Mouse (Mus musculus) right cerebral cortex, postnatal 25 days (tissue): Measurements from ENCODE around the gene Dhodh.

Source experiments
- DNase-seq: peaks from one replicate; pipeline ENCODE4 v3.0.0; 2022

Gene Dhodh

DNA sequence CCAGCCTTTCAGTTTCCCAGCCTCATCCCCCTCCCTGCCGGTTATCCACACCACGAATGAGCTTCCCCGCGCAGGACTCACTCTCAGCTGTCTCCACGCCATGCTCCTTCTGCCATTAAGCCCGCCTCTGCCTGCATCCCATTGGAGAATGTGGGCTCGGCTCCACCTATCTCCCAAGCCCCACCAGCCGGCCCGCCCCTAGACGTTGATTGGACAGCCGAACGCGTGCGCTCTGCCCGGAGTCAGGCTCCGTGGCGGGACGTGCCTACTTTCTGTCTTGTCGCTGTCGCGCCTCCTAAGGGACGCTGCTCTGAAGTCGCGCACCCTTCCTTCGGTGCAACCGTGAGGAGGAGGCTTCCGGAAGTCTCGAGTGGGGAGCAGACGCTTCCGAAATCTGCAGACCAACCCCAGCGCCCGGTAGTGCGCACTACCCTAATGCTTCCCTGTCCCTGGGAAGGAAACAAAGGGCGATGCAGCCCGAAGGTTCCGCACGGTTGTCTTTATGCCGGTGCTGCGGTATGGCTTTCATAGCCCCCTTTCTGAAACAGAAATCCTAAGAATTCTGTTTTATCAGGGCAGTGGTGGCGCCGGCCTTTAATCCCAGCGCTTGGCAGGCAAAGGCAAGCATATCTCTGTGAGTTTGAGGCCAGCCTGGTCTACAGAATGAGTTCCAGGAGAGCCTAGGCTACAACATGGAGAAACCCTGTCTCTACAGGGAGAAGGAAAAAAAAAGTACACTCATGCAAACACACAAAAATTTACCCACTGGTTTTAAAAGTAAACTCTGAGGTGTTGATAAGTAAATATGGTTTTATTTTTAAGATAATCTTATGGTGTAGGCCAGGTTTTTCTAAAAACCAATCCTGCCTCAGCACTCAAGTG is at the start of gene Dhodh:
TSS of gene Dhodh (minus strand) at position 403 of the 882 bp plus-strand sequence.
- DNase-seq: peak; percentile 98

DNA sequence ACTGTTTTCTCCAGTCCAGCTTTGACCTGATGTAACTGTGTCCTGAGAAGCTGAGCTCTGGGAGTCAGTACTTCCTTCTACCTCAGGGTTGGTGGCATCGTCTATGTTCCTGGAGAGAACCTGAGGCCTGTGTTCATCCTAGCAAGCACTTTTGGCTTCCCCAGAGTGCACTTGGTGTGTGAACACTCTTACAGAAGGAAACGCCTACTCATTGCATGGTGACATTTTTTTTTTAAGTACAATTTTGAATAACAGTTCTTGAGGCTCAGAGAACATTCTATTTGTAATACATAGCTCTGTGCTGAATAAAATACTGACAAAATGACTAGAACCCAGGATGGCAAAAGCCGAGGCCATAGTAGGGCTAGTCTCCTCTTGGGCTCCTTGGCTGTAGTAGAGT is 48.4 kb upstream of the Dhodh start:
- DNase-seq: no peak

DNA sequence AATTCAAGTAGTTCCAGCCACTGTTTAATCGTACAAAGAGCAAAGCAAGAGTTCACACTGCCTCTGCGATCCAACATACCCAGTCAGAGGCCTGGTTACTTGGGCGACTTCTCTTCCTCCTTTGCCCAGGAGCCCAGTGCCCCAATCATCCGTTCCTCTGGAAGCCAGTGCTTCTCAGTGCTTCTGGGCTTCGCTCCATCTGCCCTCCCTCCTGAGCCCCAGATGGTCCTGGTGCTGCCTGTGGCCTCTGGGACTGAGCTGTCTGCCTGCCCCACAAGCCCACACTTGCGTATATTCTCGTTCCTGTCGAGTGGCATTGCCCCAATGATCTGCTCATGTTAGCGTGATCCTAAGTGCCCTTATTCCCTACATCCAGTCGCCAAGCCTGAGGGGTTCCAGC is 42.3 kb upstream of the Dhodh start:
- no peak for DNase-seq

DNA sequence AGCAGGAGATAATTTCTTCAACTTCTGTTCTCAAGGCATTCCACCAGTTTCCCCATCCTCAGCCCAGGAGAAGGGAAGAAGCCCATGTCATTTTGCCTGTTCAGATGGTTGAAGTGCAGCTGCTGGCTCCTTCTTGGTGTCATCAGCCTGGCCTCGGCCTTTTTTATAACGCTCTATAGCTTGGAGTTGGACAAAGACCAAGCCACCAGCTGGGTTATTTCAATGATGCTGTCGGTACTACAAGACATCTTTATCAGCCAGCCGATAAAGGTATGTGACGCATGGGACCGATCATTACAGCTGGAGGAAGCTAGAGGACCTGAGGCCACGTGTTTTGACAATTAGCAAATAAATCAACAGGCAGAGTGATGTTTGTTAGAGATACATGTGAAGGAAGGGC is 40.0 kb upstream of the Dhodh start:
- DNase-seq: no peak

DNA sequence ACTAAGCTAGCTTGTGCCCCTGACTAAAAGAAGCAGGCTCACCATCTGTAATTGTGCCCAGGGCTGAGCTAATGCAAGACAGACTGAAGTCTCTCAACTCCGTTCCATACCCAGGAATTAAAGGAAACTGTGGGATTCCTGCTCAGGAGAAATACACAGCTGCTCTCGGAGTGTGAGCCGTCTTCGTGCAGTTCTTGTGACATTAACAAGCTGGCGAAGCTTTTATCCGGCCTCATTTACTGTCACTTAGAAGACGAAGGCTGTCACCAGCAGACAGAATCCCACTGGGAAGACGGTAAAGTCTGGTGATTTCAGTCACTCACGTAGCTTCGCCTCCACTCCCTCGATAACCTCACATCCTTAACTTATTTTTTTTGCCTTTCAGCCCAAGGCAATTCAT is 38.9 kb upstream of the Dhodh start:
- DNase-seq: no peak

DNA sequence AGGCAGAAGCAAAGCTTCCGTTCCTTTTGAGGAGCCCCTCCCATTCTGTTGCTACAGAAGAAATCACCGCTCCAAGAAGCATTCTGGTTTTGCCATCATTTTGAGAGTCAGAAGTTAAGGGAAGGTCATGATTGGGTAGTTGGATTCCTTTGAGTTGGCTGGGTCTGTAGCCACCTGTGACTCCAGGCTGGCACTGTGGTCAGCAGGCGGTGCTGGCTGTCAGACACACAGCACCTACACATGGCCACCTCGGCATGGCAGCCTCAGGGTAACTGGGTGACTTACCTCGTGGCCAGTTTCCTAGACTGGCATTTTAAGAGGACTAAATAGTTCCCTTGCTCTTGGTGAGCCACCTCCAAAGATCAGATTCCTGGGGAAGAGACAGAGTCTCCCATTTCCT is 32.8 kb upstream of the Dhodh start:
- no peak for DNase-seq

DNA sequence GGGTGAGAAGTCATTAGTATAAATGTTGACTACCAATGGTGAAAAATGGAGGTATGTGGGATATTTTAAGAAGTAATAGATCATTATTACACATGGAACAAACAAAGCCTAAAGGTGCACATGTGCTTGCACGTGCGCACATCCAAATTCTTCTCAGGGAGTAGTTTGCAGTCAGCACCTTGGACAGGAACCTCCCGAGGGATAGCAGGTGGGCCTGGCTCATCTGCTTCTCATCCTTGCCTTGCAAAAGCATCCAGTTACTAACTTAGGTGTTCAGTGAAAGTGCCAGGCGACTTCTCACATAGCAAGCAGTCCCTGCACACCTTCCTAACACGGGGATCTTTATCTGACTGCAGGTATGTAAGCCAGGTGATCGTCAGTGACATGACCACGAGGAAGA is 31.9 kb upstream of the Dhodh start:
- no peak for DNase-seq

DNA sequence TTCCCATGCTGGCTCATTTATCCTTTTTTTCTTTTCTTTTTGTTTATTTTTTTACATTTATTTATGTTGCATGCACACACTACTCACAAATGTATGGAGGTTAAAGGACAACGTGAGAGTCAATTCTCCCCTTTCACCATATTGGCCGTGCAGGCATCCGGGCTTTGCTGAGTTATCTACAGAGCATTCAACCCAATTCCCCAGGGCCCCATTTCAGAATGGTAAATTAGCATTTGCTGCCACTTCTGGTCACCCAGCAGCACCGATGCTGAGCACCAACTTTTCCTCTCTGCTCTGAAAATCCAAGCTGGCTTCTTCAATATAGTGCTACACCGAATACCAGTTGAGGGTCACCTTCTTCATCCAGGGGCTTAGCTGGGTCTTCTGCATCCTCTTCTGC is 30.4 kb upstream of the Dhodh start:
- DNase-seq: no peak

DNA sequence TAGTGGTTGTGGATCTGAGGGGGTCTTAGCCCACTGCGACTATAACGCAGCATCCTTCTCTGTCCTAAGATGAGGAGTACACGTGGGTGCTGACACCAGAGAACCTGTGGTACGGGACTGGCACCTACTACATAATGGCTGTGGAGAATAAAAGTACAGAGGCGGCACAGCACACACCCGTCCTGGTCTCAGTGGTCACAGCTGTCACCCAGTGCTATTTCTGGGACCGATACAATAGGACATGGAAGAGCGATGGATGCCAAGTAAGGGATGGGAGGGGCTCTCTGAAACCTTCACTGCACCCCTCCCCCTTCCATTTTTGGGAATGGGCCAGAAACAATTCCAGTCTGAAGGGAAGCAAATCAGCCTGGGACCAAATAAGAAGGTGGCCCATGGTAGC is 26.7 kb upstream of the Dhodh start:
- no peak for DNase-seq

DNA sequence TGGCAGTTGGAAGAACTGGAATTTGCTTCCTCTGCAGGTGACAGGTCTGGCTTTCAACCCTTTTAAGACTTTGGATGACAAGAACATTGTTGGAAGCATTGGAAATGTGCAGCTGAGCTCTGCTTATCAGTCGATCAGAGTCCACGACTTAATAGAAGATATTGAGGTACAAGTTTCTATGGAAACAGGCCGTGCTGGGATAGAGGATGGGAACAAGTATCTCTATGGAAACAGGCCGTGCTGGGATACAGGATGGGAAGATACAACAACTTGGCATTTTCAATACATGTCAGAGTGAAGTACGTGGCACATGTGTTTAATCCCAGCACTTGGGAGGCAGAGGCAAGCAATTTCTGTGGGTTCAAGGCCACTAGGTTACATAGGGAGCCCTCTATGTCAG is 24.0 kb upstream of the Dhodh start:
- no peak for DNase-seq

DNA sequence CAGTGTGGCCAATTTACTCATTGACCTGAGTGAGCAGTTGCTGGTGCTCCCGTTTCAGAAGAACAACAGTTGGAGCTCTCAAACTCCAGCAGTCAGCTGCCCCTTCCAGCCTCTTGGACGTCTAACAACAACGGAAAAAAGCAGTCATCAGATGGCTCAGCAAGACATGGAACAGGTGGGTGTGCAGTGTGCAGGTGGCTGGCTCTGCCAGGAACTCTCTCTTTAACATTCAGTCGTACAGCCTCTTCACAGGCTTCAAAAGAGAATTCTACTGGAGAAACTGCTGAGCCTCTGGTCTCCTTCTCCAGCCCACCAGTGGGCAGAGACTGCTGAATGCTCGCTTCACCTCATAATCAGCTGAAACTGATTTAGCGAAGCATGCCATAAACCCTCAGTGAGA is 20.2 kb upstream of the Dhodh start:
- DNase-seq: peak; percentile 46

DNA sequence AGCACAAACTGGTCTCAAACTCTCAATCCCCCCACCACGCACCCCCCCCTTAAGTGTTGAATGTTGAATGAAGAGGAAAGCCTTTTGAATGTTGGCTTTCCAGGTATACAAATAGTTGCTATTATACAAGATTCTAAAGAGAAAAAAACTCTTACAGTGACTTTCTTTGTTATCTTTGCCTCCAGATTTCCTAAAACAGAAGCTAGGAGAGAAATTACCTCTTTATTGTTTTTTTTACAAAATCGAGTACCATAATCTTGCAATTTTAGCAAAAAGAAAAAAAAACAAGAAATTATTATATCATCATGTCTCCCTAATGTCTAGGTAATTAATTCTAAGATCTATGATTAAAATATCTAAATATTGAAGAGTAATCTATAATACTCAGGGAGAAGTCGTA is 7.1 kb upstream of the Dhodh start:
- no peak for DNase-seq

DNA sequence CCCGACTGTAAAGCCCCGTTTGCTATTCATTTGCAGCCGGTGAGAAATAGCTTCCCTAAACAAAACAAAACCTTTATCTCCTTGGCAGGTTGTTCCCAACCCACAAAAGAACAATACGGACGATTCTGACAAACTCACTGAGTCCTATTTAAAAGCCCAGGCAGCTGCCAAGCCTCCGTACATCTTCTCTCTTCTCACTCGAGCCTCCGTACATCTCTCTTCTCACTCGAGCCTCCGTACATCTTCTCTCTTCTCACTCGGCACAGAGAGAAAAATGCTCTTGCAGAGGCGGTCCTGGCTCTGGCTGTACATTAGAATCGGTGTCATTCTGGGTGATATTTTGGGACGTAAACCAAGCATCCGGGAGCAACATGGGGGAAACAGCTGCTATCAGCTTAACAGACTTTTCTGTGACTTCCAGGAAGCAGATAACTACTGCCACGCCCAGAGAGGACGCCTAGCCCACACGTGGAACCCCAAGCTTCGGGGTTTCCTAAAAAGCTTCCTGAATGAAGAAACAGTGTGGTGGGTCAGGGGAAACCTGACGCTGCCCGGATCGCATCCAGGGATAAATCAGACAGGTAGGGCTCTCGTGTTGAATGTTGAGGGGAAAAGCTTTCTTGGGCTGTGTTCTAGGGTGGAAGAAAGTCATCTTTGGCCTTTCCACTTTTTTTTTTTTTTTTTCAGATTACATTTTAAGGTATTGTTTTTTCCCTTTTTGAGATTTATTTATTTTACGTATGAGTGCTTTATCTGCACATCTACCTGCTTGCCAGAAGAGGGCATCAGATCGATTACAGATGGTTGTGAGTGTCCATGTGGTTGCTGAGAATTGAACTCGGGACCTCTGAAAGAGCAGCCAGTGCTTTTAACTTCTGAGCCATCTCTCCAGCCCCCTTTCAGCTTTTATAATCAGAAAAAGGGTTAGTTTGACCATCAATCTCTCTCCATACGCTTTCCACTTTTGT is 6.1 kb upstream of the Dhodh start, which contains the start of gene Pkd1l3:
TSS of gene Pkd1l3 (plus strand) at position 275 of the 968 bp plus-strand sequence.
- no peak for DNase-seq

DNA sequence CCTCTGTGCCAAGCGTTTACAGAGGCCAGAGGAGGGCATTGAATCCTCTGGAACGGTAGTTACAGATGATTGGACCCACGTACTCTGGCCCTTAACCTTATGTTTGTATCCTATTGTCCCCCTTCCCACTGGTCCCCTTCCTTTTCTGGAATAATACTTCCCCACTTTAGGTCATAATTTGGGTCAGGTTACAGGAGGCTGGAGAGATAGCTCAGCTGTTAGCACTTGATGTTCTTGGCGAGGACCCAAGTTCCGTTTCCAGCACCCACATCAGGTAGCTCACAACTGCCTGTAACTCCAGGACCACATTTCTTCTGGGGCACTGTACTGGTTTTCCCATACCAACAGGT is 655 bp upstream of the Dhodh start:
- no peak for DNase-seq

DNA sequence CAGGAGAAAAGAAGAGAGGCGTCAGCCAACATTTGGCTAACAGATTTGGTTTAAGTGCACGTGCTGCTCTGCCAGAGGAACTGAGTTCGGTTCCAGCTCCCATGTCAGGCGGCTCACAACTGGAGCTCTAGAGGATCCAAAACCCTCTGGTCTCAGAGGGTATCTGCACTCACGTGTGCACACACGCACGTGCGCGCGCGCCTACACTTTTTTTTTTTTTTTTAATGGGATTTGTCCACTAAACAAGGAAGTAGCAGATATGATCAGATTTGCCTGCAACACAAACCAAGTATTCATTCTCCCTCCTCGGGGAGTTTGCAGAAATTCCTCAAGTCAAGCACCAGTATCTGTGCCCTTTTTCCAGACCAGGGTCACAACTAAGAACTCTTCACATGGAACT is 823 bp downstream of the Dhodh start:
- no peak for DNase-seq

DNA sequence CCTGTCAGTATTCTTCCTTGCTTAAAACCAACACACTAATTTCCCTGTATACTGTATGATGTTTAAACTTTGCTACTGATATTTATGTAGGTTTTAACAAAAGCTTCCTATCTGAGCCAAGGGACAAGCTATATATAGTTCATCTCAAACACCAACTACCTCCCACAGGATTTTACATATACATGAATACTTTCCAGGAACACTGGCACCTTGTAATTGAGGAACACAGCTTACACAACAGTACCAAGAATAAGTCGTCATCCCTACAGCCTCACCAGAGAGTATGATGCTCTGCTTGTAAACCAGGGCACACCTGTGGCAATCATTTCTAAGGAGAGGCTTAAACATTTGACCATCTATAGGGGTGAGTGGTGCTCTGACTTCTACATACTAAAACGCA is 1.7 kb downstream of the Dhodh start:
- no peak for DNase-seq

DNA sequence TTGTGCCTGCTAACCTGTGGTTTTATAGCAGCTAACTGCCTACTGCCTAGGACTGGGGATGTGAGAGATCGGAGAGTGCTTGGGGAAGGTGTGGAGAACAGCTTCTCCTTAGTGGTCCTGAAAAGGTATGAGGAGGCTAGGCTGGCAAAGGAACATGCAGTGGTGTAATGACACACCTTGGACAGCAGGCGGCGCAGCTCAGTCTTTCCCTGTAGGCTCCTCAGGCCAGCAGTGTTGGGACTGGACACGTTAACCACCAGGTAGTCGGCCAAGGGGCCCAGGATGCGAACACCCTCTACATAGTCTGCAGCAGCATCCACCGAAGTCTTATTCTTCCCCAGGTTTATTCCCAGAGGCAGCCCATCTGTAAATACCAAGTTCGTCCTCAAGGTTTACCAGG is 12.6 kb downstream of the Dhodh start:
- no peak for DNase-seq

DNA sequence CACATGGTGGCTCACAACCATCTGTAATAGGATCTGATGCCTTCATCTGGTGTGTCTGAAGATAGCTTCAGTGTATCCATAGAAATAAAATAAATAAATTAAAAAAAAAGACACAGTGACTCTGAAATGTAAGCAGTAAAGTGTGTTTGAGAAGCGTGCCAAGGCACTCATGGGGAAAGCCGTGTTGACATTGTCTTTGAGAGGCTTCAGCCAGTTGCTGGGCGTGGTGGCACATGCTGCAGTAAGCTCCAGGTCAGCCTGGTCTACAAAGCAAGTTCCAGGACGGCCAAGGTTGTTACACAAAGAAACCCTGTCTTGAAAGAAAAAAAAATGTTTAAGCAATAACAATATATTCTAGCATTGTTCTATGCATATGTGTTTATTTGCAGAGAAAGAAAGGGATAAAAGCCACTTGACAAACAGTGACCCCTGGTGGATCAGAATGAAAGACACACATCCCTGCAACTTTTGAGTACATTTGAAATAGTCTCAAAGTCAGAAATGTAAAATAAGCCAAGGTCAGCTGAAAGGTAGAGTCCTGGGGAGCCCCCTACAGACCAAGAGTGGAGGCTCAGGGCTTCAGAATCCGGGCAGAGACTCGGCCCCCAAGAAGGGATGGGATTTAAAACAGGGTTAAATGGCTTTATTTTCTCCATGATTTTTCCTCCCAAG is 15.2 kb downstream of the Dhodh start:
- DNase-seq: no peak

DNA sequence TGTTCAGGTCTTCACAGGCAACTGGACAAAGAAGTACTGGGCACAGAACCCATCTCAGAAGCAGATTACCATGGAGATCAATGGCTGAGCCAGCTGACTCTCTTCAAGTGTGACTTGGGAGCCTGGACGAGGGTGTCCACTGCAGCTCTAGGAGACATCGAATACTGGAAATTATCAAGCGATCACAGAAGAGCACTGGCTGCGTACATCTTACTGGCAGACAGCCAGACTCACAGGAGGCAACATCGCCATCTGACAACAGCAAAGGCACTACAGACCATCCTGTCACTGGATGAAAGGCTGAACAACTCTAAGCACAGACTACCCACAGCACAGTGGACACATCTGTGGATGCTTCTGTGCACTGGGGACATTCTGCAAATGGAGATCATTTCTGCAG is 16.3 kb downstream of the Dhodh start:
- no peak for DNase-seq

DNA sequence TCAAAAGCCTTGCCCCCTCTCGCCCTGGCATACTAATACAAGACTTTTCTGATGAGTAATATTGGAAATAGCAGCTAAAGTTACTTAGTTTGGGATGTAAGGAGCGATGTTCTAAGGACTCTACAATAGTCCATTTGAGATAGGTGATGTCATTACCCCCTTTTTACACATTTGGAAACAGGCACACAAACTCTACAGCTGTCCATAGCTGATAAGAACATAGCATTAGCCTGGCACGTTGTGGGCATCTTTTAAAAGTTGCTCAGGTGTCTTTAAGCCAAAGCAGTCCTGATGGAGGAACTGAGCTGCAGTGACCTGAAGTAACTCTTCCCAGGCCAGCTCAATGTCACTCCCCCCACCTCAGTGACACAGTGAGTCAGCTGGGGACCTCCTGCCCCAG is 17.1 kb downstream of the Dhodh start:
- no peak for DNase-seq

DNA sequence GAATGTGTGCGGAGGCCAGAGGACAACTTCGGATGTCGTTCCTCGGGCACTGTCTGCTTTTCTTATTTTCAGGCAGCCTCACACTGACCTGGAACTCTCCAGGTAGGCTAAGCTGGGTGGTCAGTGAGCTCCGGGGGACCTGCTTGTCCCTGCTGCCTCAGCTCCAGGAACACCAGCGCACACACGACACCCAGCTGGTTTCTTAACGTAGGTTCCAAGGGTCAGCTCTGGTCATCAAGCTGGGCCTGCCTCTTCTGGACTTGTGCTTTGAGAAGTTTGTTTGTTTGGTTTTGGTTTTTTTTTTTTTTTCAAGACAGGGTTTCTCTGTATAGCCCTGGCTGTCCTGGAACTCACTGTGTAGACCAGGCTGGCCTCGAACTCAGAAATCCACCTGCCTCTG is 17.6 kb downstream of the Dhodh start:
- DNase-seq: no peak

DNA sequence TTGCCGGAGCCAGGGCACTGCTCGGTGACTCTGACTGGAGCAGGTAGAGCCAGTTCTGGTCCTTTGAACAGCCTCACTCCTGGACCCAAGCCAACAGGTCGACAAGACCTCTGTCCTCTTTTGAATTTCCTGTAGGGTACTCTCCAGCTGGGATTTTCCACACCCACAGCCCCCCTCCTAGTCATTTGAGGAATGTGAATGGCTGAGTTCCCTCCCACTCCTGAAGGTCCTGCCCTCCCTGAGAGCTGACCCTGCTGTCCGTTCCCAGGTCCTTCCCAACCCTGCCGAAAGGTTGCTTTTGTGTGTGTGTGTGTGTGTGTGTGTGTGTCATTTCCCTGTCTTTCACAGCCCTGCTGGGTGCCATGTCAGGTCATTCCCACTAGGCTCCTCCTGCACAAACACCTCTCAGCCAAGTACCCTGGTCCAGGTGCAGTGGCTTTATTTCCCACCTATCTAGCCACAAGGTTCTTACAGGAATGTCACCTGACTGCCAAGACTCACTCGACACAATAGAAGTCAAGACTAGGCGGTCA is 21.4 kb downstream of the Dhodh start:
- no peak for DNase-seq

DNA sequence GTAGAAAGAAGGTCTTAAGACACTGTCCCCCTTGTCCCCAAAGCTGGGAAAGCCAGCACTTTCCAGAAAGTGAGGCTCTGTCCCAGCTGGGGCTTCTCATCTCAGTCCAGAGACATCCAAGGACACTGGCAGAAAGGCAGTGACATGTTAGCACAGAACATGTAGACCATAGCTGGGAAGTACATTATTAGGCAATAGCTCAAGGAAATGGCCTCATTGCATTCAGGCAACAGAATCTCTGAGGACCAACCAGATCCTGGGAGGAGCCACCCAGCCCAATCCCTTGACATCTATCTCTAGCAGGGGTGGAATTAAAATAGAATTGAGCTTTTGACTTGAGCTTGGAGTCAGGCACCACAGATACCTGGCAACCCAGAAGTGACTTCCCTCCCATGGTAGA is 22.8 kb downstream of the Dhodh start:
- no peak for DNase-seq
